Mouse (Mus musculus): Measurements from ENCODE around the gene Hoga1.

Hoga1 gene

GRCm38 (mm10) chr19:42045269-42046102 lies at the start of gene Hoga1:
Hoga1 (plus strand) TSS chr19:42045610.
- peak; percentile 71 for DNase-seq

- no peak for DNase-seq
Measured at GRCm38 (mm10) chr19:41997090-41997489, 48.3 kb upstream of the Hoga1 start.

- DNase-seq, result no peak
Measured at GRCm38 (mm10) chr19:41998770-41999548, 46.5 kb upstream of the Hoga1 start.

GRCm38 (mm10) chr19:41999688-42000283 lies 45.6 kb upstream of the Hoga1 start:
- DNase-seq, result peak; percentile 59

- no peak for DNase-seq
Measured at GRCm38 (mm10) chr19:42000446-42000958, 44.9 kb upstream of the Hoga1 start.

- DNase-seq, result no peak
Measured at GRCm38 (mm10) chr19:42001253-42001980, 44.0 kb upstream of the Hoga1 start.

GRCm38 (mm10) chr19:42004258-42004657 lies 41.2 kb upstream of the Hoga1 start:
- DNase-seq, result no peak

GRCm38 (mm10) chr19:42005616-42006015 lies 39.8 kb upstream of the Hoga1 start:
- peak; percentile 70 for DNase-seq

- DNase-seq, result no peak
Measured at GRCm38 (mm10) chr19:42006568-42006967, 38.8 kb upstream of the Hoga1 start.

- DNase-seq, result no peak
Measured at GRCm38 (mm10) chr19:42008586-42008985, 36.8 kb upstream of the Hoga1 start.

GRCm38 (mm10) chr19:42009067-42009466 lies 36.3 kb upstream of the Hoga1 start:
- no peak for DNase-seq

- no peak for DNase-seq
Measured at GRCm38 (mm10) chr19:42010436-42010835, 35.0 kb upstream of the Hoga1 start.

GRCm38 (mm10) chr19:42011123-42011522 lies 34.3 kb upstream of the Hoga1 start:
- DNase-seq, result no peak

GRCm38 (mm10) chr19:42014231-42014825 lies 31.1 kb upstream of the Hoga1 start:
- no peak for DNase-seq

GRCm38 (mm10) chr19:42015001-42015400 lies 30.4 kb upstream of the Hoga1 start:
- DNase-seq, result no peak

GRCm38 (mm10) chr19:42016251-42016650 lies 29.2 kb upstream of the Hoga1 start:
- DNase-seq, result no peak

- DNase-seq, result peak; percentile 38
Measured at GRCm38 (mm10) chr19:42016840-42017239, 28.6 kb upstream of the Hoga1 start.

- peak; percentile 75 for DNase-seq
Measured at GRCm38 (mm10) chr19:42017399-42018247, 27.8 kb upstream of the Hoga1 start.

GRCm38 (mm10) chr19:42019011-42019522 lies 26.3 kb upstream of the Hoga1 start:
- DNase-seq, result no peak

- no peak for DNase-seq
Measured at GRCm38 (mm10) chr19:42021681-42022541, 23.5 kb upstream of the Hoga1 start.

Measured in layer of hippocampus, adult 9-11 months (tissue).